Mouse (Mus musculus) mouse embryonic stem cell (cell line): ENCODE results near the gene Agbl5.

Source experiments
- in situ Hi-C, 2 experiments: fragments of 300-500 bp; cut with MboI; formaldehyde crosslinking; loops; 1 replicate in 1 of 2; 3 replicates in 1 of 2; pipeline ENCODE4 v1.14.3; 2019 to 2020; ENCODE audit warnings: low sequenced_read_pairs in 2 of 2, low pct_unique_long_range_greater_than_20kb in 1 of 2, mixed read lengths in 1 of 2; ENCODE audit not compliant: unreplicated experiment in 1 of 2

The Agbl5 gene

GRCm38 (mm10) chr5:30934725-30935461 lies 46.4 kb downstream of the Agbl5 start:
- in situ Hi-C loops, result loop anchor here (5.0 to 10.0 kb wide), 2 partner anchors 130 to 133 kb away; no protein-coding TSS in a partner anchor

- in situ Hi-C loops, result no loop called here
These were observed 54.5 kb downstream of the Agbl5 start for GRCm38 (mm10) chr5:30943004-30943403.

- in situ Hi-C loops, result no loop called here
These were observed 55.9 kb downstream of the Agbl5 start for GRCm38 (mm10) chr5:30944344-30944743.

- in situ Hi-C loops, result no loop called here
These were observed 56.7 kb downstream of the Agbl5 start, which contains the start of gene Cgref1 for GRCm38 (mm10) chr5:30944956-30945781. Cgref1 (minus strand) TSS chr5:30945591.

GRCm38 (mm10) chr5:30948620-30949019 lies 60.1 kb downstream of the Agbl5 start:
- in situ Hi-C loops, result no loop called here

GRCm38 (mm10) chr5:30949654-30950326 lies 61.3 kb downstream of the Agbl5 start:
- in situ Hi-C loops, result no loop called here

GRCm38 (mm10) chr5:30950451-30950850 lies 62.0 kb downstream of the Agbl5 start:
- in situ Hi-C loops, result no loop called here

GRCm38 (mm10) chr5:30950922-30951321 lies 62.4 kb downstream of the Agbl5 start:
- in situ Hi-C loops, result no loop called here

GRCm38 (mm10) chr5:30951706-30952105 lies 63.2 kb downstream of the Agbl5 start:
- in situ Hi-C loops, result no loop called here

GRCm38 (mm10) chr5:30952551-30952950 lies 64.1 kb downstream of the Agbl5 start:
- in situ Hi-C loops, result no loop called here

- in situ Hi-C loops, result no loop called here
These were observed 65.6 kb downstream of the Agbl5 start for GRCm38 (mm10) chr5:30954065-30954464.

- in situ Hi-C loops, result no loop called here
These were observed 66.1 kb downstream of the Agbl5 start for GRCm38 (mm10) chr5:30954556-30954955.

GRCm38 (mm10) chr5:30955751-30956150 lies 67.3 kb downstream of the Agbl5 start:
- in situ Hi-C loops, result no loop called here
